Mouse (Mus musculus): Measurements from ENCODE around the gene Dync1i1.
"Not testable (repeated sequence)": the region's sequence is repeated elsewhere in the genome, so short reads cannot be mapped to it uniquely, and the experiment has no call there.

The Dync1i1 gene

DNA sequence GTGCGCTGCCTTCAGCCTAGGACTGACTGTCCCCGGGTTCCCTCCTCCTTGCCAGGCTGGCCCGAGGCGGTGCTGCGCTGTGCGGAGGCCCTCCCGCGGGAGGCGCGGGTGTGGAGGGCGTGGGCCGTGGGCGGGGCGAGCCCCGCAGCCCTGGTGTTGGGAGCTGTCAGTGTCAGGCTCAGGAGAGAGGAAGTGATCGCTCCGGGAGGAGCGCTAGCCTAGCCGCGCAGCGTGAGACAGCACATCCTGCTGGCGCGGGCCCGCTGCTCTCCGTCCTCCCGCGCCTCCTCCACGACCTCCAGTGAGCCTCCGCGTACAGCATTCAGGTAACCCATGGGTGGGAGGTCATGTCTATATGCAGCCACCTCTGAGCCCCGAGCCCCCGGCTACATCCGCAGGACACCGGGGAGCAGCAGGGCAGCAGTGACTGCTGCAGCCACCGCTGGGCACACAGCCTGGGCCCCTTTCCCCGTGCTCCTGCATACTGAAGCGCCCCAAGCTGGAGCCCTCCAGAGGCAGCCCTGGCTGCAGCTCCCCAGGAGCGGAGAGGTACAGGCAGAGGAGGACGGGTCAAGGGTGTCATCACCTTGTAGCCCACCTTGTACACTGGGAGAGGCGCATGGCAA lies at the start of gene Dync1i1:
Dync1i1 (plus strand) TSS at position 29 of the 626 bp plus-strand sequence.
- peak; percentile 16 for DNase-seq (ENCODE audit: low read depth, low spot score)

DNA sequence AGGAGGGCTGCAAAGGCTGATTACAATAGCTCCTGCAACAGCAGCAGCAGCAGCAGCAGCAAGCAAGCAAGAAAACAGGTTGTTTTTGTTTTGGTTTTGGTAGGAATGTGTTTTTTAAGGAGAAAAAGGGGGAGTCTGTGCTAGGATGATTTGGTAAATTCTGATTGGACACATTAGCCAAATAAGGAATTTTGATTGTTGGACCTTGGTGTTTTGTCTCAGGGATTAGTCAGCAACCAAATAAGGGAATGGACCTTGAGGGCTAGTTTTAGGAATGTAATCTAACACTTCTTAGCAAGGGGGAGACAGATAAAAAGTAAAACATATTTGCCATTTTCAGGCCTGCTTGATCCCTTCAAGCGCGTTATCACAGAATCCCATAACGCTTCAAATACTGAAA lies 45.7 kb upstream of the Dync1i1 start:
- DNase-seq (ENCODE audit: low read depth, low spot score), result no peak

DNA sequence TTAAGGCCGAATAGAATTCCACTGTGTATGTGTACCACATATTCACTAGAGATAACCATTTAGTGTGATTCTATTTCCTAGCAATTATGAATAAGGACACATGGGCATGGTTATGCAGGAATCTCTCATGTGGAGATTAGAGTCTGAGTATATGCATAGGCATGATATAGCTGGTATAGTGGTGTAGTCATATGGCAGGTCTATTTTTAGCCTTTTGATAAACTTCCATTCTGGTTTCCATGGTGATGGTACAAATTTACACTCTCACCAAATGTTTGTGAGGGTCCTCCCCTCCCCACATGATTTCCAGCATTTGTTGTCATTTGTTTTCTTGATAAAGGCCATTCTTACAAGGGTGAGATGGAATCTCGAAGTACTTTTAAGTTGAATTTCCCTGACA lies 23.6 kb upstream of the Dync1i1 start:
- no peak for DNase-seq (ENCODE audit: low read depth, low spot score)

DNA sequence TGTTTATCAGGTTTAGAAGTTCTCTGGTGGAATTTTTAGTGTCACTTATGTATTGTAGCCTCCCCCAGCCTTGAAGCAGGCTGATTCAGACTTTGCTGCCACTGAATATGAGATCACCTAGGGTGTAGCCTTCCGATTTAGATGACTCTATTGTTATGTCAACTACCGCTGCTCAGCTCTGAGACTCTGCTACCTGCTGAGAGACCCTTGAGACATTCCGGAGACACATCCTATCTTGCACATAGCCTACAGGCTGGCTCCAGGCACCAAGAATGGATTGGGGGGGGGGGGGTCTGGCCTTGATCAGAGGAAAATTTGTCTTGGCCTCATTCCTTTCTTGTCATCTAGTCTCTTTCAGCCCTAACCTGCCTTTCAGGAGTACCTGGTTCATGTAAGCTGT lies 17.5 kb upstream of the Dync1i1 start:
- DNase-seq (ENCODE audit: low read depth, low spot score), result peak; percentile 67

DNA sequence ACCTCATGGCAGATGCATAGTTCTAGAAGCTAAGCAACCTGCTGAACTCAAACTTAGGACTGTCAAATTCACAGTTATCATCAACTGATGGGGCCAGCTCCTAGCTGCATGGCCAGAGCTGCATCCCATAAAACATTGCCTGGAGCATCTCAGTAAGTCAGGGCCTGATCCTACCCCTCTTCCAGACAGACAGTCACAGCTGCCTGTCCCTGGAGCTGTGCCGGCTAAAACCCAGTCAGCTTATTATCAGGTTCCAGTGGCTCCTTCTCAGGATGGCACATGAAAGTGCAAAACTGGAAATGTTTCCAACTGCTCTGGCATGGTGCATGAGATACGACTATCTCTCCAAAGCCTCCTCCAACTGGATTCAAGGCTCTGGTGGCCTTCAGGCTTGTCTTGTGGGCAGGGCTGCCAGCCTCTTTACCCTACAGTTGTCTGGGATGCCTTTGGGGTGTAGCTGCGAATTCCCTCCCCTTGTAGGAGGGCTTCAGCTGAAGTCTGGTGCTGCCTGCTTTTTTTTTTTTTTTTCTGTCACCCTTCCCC lies 15.3 kb upstream of the Dync1i1 start:
- no peak for DNase-seq (ENCODE audit: low read depth, low spot score)

DNA sequence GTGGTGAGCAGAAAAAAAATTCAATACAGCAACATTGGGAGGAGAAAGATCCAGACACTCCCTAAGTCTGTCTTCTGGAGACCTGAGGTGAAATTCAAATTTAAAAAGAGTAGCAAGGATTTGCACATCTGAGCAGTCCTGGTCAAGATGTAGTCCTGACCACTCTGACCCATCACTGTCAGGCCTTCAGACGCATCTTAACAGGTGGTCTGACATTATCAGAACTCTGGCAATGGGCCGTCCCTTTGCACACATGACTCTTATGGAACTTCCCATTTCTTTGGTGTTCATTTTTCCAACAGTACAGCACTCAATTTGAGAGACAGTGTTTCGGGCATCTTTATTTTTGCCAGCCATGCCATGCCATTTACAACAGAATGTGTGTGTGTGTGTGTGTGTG lies 12.8 kb upstream of the Dync1i1 start:
- DNase-seq (ENCODE audit: low read depth, low spot score), result no peak

DNA sequence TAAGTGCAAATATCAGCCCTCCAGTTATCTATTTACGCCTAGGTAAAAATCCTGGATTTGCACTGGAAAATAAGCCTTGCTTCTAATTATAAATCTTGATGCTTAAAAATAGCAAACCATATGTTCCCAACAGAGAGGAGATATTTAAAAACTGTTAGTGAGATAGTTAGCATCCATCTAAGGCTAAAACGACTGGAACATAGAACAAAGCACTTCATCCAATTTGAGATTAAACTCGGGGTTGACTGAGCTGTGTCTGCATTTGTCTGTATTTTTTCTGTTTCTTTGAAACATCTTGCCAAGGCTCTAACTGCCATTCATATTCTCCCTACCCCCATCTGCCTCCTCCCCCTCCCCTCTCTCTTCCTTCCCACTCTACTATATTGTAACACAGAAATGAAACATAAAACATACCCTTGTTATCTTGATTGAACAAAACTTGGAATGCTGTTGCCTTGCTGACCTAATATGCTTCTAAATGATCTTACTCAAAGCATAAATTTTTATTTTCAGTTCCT lies 10.3 kb upstream of the Dync1i1 start:
- DNase-seq (ENCODE audit: low read depth, low spot score), result no peak

DNA sequence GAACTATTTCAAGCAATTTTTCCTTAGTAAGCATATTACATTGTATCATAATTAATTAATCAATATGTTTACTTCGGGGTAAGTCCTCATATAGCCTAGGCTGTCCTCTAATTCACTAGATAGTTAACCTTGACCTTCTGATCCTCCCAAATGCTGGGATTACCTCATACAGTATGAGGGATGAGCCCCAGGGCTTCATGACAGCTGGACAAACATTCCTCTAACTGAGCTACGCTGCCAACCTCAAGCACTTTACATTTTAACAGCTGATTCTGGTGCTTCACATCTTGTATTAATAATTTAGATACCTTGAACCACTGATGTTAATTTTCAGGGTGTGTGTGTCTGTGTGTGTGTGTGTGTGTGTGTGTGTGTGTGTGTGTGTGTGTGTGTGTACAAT lies 6.5 kb upstream of the Dync1i1 start:
- DNase-seq (ENCODE audit: low read depth, low spot score), result no peak

DNA sequence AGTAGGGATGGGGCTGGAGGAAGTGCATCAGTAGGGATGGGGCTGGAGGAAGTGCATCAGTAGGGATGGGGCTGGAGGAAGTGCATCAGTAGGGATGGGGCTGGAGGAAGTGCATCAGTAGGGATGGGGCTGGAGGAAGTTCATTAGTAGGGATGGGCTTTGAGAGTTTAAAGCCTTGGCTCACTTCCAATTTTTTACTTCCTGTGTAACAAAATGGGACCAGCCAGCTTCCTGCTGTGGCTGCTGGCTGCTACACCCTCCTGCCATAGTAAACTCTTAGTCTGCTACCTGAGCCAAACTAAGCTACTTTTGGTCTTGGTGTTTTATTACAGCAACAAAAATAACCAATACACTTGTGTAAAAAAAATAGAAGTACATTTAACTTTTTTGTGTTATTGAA lies 4.7 kb upstream of the Dync1i1 start:
- not testable (repeated sequence) for DNase-seq (ENCODE audit: low read depth, low spot score)

DNA sequence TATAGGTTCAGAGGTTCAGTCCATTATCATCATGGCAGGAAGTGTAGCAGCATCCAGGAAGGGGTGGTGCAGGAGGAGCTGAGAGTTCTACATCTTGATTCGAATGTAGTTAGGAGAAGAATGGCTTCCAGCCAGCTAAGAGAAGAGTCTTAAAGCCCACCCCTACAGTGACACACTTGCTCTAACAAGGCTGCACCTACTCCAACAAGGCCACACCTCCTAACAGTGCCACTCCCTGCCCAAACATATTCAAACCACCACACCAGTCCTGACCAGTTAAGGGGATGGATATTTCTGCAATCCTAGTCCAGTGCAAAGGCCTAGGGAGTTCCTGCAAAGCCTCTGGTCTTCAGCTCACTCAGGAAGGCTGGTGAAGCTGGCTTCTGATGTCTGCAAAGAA lies 1.5 kb upstream of the Dync1i1 start:
- no peak for DNase-seq (ENCODE audit: low read depth, low spot score)

DNA sequence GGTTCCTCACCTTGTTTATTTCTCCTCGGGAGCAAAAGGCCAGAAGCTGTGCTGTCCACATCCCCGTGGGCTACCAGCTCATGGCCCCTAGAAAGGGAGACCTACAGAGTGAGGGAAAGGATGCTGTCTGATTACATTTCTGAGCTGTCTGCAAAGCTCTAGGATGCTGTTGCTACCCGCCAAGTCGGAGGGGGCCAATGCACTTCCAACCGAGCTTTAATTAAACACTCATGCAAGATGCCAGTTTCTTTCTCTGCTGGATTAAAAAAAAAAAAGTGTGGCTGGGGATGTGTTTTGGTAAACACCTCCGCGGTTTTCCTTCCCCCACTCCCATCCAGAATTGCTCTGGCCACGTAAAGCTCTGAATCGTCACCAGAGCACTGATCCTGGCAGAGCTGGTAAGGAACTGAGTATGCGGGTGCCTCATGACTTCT lies 815 bp downstream of the Dync1i1 start:
- no peak for DNase-seq (ENCODE audit: low read depth, low spot score)

DNA sequence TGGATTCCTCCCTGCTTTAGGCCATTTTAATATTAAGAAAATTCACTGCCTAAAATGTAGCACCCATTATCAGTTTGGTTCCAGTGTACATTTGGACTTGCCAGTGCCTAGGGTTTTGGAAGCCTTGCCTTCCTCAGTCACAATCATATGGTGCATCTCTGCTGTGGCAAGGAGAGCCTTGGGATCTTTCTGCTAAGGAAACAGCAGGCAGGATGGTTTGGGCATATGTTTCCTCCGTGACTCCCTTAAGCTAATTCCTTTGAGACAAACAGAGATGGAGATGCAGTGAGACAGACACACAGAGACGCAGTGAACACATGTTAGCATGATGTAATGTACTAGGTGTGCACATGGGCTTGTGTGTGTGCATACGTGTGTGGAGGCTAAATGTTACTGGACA lies 7.8 kb downstream of the Dync1i1 start:
- DNase-seq (ENCODE audit: low read depth, low spot score), result no peak

DNA sequence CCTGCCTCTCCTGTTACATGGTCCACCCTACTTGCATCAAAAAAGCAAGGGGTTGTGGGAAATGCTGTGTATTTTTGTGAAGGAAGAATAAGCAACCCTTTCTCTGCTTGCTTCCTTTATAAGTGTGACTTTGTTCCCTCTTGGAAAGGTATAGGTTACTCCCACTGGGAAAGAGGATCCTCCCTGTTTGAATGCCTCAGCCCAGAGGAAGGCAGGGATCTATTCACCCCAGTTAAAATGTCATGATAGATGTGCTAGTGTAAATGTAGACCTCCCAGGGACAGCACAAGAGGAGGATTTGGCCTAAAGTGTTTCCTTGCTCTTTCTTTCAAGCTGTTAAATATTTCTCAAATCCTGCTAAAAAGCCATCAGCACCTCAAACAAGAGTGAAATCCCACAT lies 9.0 kb downstream of the Dync1i1 start:
- no peak for DNase-seq (ENCODE audit: low read depth, low spot score)

DNA sequence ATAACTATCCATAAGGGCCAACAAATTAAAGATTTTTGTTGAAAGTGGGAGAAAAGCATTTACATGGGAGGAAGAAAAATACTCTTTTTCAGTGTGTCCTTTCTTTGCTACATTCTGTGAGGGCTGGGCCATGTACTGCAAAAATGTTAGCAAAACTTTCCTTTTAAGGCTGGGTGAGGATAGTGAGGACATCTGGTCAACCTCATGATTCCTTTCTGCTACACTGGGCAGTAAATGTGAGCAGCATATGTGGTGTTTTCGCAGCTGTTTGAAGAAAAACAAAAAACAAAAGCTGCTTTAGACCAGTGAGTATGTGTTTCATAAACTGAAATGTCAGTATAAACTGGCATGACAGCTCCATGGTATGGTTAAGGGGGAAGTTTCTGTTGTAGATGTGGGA lies 9.4 kb downstream of the Dync1i1 start:
- DNase-seq (ENCODE audit: low read depth, low spot score), result no peak

DNA sequence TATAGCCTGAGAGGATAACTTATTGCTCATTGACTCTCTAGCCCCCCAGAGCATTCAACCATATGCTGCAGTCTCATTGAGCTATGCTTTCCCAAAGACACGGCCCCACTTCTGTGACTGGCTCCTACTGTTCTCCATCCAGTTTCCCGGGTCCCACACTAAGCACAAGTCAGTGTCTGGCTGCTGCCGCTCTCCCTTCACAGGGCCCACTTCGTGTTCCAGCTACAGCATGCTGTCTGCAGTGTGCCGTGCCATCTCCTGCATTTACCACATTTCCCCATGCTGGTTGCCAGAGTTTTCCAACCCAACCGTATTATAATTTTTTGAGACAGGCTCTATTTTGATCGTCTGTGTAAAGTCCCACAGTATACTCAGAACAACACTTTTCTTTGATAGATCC lies 14.3 kb downstream of the Dync1i1 start:
- no peak for DNase-seq (ENCODE audit: low read depth, low spot score)

DNA sequence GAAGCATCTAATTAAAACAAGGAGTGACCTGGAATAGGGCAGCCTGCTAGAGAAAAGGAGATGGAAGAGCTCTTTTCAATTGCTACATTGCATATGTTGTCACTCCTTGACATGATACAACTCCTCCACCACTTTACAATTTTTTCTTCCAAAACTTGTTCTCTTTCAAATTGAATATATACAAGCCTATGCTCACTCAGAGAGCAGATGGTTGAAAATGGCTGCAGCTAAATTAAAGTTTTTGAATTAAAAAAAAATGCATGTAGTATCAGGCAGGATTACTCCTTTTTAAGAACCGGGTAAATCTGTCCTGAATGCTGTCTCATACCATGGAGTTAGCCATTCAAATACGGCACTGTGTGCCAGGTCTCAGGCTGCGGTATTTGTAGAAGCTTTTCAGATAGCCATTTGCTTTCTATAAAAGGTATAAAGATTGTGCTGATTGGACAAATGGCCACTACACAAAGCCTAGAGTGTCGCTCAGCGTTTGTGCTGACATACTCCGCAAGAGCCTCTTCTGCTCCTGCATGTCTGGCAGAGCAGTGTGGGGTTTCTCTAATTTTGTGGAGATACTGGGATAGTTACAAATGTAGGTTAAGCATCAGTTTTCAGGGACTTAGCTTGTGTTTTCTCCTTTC lies 16.1 kb downstream of the Dync1i1 start:
- DNase-seq (ENCODE audit: low read depth, low spot score), result no peak

DNA sequence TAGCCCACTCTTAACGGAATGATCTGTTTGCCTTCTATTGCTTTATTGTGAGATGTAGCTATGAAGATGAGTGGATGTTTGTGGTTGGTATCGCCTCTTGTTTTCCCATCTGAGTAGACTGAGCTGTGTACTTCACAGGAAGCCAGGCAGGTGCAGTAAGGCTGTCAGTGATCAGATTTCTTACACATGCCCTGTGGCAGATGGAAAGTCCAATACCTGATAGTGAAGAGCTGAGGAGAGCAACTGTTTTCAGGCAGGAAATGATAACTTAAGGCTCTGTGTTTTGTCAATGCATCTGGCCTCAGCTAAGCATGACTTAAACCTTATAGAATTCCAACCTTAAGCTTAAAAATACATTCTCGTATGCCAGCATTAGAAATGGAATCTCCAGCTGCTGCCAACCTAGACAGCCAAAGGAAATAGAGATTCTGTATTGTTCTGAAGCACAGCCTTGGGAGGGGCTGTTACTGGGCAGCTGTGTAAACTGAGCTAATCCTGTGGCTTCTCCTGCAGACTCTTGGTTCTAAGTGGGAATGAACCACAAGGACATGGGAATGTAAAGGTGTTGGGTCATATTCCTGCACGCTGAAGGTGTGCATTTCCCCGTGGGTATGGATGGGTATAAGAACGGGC lies 24.8 kb downstream of the Dync1i1 start:
- no peak for DNase-seq (ENCODE audit: low read depth, low spot score)

DNA sequence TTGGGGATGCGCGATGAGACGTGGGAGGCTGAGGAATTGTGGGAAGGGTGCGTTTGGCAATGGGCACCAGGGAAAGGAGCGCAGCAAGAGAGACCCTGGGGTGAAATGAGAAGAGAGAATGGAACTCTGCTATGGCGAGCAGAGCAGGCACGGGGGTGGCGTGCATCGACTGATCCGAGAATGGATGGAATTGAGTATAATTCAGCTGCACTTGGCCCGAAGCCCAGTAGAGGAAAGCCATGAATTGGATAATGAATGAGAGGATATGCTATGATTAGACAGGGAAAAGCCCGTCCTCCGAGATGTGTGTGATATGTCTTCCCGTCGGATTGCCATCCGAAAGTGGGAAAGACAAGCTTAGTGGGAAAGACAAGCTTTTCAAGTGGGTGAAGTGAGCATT lies 26.7 kb downstream of the Dync1i1 start:
- no peak for DNase-seq (ENCODE audit: low read depth, low spot score)

DNA sequence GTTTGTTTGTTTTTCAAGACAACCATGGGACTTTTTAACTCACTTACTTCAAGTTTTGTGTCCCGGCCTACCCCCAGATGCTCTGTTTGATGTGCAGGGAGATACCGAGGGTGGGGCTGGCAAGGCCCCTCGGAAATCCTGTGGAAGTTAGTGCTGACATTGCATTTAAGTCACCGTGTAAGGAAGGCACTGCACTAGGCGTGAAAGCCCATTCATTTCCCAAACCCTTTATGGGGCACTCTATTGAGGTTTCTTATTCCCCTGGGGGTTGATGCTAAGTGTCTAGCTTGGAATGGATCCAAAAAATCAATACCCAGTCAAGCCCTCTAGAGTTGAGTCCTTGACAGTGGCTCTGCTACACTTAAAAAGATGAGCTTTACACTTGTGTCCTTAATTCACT lies 27.2 kb downstream of the Dync1i1 start:
- DNase-seq (ENCODE audit: low read depth, low spot score), result no peak

DNA sequence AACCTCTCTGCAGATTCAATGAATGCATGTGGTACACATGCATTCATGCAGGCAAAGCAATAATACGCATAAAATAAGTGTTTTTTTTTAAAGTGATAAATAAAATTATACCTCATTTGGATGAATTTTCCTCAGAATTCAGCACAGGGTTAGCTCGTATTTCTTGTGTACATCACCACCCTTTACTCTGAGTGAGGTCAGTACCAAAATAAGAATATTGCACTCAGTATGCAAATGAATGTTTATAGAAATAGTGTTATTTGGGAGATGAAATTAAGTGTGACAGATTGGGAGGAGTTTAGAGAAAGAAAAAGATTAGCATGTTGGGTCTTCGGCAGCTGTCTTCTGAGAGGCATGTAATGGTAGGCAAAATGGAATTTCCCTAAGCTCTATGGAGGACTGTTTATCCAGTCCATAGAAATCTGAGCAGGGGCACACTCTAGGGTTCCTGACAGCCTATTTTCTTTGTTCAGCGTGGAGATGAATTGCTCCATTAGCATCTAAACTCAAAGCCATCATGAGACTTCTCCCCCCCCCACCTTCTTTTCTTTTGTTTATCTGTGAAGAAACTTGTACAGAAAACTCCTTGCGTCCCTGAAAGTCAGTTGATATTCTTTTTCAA lies 31.2 kb downstream of the Dync1i1 start:
- no peak for DNase-seq (ENCODE audit: low read depth, low spot score)

DNA sequence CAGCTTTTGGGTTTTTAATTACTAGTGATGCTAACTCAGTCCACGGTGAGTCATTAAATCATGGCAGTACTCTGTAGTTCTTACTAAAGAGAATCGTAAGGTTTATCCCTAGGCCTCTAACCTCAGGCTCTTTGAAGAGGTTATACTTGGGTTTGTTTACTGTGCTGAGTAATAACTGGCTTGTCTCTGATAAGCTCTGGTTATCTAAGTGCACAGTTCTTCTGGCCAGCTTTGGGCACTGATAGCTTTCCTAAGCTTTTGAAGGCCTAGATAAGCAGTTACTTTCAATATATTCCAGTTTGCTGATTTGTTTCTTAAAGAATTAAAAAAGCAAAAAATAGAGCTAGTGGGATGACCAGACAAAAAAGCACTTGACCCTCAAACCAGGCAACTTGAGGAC lies 37.5 kb downstream of the Dync1i1 start:
- DNase-seq (ENCODE audit: low read depth, low spot score), result no peak

DNA sequence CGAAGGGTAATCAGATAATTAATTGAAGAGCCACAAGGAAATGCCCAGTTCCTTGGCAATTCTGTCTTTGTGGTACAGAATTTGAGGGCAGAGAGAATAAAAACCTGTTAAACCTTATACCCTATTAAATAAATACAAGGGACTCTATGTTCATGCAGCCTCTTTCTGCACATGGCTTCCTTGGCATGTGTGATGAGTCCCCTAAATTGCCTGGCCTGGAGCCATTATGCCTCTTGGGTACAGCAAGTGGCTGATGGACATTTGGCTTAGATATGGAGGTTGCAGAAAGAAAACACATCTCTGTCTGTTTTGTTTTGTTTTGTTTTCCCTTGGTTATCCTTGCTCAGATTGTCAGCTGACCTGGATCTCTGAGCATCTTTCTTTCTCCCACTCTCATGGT lies 43.1 kb downstream of the Dync1i1 start:
- DNase-seq (ENCODE audit: low read depth, low spot score), result no peak
